Mouse (Mus musculus) activated CD4-positive, CD25-positive, alpha-beta regulatory T cell (primary cell): ENCODE data around the gene Mmp25. TPM values are rescaled to one million over a fixed set of nuclear protein-coding genes. Genes with fewer than 3 reads are reported as not detected.

Experiments
- polyA plus RNA-seq, 2 experiments: library from polyadenylated mRNA; unstranded; fragments of 100-300 nt; shearing (Covaris generic); gene quantifications; one replicate each; pipeline ENCODE4 v1.2.1; 2017

Gene Mmp25
- under 1 TPM; 0.12 to 0.99 TPM for polyA plus RNA-seq

DNA sequence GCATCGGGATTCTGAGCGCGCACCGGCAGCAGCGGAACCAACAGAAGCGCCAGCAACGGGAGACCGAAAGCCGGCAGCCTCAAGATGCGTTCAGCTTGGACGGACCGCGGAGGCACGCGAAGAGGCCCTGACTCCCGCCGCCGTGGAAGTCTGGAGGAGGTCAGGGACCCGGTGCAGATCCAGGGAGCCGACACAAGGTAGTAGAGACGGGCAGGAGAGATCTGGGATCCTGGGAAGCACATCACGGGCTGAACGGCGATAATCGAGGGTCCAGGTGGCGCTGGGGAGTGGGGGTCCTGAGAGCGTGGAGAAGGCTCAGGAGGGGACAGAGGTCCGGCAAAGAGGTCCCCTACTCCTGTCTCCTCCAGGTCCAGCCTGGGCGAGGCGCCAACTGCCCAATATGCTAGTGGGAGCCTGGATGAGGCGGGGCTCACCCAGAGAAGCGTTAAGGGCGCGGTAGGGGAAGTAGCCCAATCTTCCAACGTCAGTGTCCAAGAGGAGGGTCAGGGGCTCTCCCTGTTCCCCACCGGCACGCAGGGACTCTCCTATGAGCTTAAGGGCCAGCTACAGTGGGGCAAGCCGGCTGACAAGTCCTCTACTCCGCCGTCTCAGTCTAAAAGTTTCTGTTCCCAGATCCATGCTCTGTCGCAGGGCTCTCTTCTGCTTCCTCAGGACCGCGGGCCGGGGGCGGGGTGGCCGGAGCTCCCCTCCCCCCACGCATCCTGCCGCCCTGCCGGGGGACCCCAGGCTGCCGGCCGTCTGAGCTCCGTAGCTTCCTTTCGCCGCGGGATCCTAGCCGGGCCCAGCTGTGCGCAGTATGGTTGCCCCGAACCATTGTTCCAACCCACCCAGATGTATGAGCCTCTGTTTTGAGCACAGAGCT lies at the start of gene Mmp25:
Gene Mmp25 (minus strand): TSS at position 665 of the 883 bp plus-strand sequence.

DNA sequence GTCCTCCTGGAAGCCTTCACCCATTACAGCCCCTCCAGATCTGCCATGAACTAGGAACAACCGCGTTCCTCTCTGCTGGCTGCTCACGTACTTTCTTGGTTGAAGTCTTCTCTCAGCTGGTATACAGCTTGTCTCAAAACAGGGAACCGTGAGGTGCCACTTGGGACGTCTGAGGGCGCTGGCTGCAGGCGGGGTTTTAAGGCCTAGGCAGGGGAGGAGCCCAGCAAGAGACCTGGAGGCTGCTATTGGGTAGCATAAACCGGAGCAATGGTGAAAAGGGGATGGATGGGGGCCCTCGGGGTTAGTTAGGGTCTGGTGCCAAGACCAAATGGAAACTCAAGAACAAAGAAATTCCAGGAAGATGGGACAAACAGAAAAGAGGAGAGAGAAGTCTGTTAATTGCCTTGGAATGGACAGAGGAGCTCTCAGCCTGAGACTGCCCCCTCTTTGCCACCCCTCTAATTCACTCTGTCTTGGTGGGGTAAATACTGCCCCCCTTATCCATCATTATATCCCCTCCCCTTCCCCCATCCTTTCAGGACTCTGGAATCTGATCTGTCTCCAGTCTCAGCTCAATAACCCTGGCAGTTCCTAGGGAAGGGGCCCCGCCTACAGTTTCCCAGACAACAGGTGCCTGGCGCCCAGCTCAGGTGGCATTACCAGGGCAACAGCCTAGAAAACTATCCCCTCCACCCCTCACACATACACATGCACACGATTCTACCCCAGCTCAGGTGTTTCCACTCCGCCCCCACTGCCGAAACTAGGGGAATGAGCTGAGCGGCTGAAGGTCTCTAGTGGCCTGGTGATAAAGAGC lies 39.0 kb upstream of the Mmp25 start, which contains the start of gene Cldn9:
Gene Cldn9 (minus strand): TSS at position 171 of the 817 bp plus-strand sequence.

DNA sequence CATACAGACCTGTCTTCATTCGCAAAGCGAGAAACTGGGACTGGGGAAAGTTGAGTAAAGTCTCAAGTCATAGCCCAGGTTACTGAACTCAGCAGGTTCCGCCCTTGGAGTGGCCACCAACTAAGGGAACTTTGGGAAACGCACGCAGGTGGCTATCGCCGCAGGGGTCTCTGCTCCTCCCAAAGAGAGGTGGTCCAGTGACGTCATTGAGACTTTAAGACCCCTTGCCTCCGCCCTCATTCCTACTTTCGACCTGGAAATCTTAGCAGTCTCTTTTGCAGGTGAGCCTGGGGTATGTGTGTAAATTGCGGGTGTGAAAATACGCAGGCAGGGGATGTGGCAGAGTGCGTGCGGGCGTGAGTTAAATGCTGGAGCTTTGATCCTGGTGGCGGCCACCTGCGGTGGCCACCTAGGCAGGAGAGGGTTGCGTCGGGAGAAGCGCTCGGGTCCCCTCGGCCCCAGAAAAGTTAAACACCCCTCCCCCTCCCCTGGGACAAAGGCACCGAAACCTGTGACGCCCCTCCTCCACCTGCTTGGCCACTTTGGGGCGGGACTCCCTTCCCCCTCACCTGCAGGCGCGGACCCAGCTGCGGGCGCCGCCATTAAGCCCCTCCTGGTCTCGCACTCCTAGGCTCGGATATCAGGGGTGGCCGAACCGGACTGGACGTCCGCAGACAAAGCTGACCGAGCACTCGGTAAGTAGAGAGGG lies 34.2 kb upstream of the Mmp25 start, which contains the start of gene Cldn6:
Gene Cldn6 (plus strand): TSS at position 123 of the 709 bp plus-strand sequence.

DNA sequence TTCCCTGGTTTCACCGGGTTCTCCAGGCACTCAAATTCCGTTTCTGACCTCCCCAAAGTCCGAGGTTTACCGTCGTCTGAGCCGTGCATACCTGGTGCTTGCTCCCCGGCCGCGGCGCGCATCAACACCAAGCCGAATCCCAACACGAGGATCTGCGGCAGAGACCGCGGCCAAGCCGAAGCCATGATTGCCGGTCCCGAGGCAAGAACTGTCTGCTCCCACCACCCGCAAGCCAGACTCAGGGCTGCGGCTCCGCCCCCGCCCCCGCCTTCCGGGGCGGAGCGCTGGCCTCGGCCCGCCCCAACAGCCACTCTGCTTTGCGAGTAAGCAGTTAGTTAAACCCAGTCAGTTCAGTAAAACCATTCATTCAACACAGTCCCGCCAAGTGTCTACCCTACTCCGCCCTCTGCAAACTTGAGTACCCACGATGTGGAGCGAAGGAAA lies 32.2 kb upstream of the Mmp25 start, which contains the start of gene Tnfrsf12a:
Gene Tnfrsf12a (minus strand): TSS at position 233 of the 444 bp plus-strand sequence.

DNA sequence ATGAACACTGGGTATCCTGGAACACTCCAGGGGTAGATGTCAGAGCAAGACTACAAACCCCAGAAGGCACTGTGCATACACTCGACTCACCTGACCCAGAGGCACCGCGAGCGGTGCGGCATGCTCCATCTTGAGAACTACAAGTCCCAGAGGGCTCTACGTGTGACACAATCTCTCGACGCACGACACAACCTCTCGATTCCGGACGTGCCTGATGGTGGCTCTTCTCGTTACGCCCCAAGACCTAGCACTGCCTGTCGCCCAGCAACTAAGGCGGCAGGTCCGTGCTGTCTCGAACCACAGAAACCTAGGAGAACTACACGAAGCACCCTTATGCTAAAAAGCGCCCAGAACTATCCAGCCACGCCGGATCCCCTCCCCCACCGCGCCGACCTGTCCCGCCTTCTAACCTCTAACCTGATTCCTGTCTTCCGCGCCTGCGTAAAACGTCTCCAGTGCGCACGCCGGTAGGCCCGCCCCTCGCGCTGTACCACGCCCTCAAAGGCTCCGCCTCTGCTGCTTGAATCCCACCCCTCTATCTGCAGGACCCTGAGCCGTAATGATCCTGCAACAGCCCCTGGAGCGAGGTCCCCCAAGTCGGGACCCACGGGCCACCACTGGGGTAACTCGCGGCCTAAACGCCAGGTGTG lies 28.5 kb upstream of the Mmp25 start, which contains the start of the genes Hcfc1r1 and Thoc6:
Gene Hcfc1r1 (plus strand): TSS at position 173 of the 650 bp plus-strand sequence.
Gene Thoc6 (minus strand): TSS at position 459 of the 650 bp plus-strand sequence.

DNA sequence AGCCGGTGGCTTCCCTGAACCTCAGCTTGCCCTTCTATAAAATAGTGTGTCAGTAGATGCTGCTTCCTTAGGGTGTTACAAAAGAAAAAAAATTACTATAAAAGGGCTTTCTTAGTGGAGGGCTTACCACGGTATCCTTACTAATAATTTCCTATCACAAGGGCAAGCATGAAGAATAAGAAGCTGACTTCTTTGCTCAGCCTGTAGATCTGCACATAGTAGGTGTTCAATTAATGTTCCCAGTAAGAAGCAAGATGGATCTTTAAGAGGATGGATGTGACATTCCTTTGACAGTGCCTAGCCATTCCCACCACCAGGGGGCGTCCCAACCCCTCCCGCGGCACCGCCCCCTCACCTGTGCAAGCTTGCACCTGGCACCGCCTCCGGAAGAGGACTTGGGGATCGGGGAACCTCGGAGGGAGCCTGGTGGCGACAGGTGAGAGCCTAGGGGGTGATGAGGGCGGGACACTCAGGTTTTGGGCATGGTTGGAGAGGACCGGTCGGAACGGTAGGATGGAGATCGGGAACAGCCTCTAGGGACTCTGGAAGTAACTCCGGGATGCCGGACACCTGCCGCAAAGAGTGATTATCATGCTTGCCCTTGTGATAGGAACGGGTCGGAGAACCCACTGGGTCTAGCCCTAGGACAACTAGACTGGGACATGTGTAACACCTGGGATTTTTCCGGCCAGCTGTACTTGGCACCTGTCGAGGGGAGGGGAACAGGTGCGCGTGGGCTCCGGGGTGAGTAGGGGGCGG lies 15.2 kb upstream of the Mmp25 start, which contains the start of gene Bicdl2:
Gene Bicdl2 (plus strand): TSS at position 390 of the 759 bp plus-strand sequence.

DNA sequence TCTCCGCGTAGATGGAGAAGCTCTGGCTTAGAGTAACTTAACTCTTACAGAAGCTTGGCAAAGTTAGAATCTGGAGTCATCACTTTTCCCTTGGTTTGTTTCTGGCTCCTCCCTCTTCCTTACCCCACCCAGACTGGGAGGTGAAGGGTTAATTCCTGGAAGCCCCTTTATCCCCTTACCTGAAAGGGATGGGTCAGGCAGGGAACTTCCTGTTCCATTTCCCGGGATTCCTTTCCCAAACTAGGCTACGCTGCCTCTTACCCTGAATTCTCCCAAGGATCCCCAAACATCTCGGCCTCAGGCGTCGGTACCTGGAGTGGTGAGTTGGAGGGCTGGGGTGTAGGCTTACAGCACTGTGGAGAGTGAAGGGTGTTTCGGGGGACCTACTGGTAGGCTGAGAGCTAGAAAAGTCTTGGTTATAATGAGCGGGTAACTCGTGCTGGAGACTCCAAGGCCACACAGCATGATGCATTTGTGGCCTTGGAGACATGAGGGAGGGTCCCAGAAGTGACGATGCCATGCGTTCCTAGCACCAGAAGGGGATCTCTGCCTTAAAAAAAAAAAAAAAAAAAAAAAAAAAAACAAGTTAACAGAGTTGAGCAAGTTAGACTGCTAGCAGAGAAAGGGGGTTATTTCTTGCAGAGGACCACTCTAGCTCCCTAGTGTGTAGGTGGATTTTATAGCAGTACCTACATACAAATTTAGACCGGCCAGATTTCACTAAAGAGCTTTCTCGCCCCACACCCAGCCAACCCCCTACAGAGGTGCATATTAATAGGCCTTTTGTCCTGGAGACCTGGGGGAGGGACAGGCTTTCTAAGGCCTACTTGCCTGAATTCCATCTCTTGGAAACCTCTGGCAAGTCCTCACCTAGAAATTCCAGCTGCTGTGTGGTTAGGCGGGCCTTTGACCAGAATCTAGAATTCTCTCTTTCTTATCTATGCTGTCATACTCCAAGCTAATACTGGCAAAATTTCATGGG lies 44.1 kb downstream of the Mmp25 start, which contains the start of gene Zscan10:
Gene Zscan10 (plus strand): TSS at position 216 of the 982 bp plus-strand sequence.

DNA sequence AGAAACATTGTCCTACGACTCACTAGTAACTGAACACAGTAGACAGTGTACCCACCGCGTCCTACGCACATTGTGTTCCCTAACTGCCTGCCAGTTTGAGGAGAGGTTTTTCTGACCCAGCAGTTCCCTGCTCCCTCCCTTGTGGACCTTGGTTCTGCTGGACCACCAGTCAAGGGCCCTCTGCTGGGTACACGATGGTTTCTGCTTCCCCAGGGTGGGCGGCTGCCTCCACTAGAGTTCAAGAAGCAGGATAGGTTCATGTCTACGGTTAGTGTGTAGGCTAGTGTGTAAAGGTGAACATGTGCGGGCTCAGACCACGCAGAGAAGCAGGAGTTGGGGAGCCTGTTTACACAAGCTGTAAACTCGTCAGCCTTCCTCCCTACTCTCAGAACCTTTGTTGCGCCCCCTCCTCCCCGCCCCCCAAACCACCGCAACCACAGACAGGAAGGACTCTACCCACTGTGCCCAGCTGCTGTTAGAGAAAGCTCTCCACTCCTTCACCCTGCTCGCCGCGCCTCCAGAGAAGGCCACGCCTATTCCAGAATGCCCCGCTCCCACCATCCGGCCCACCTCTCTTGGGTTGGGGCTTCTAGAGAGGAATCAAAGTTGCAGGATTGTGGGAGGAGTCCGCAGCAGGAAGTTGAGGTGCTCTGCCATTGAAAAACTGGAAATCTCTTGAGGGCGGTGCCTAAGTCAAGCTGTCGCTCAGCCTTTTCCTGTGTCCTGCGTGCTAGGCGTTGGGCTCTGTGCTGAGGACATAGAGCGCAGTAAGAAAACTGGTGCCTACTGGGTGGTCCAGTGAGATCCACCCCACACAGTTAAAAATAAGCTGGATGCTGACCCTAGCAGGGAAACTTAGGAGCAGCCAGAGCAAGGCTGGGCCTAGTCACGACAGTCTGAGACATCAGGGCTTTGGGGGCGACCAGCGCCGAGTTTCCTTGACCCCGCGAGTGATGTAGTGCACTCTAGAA lies 46.2 kb downstream of the Mmp25 start, which contains the start of gene Zfp13:
Gene Zfp13 (minus strand): TSS at position 906 of the 971 bp plus-strand sequence.

Other genes starting within 250 kb of the Mmp25 start
- under 1 TPM in 1 of 2 experiments, not detected in 1; 0.02 TPM for gene Vmn2r117, start 165.6 kb downstream of the Mmp25 start, polyA plus RNA-seq
- 10 to 100 TPM; 12.5 to 13.4 TPM for gene Zfp213, start 81.0 kb downstream of the Mmp25 start, polyA plus RNA-seq
- not detected for gene Zfp13, start 45.8 kb downstream of the Mmp25 start, polyA plus RNA-seq
- gene Zscan10, start 44.4 kb downstream of the Mmp25 start, polyA plus RNA-seq: 1 to 10 TPM in 1 of 2 experiments, under 1 TPM in 1; 0.19 to 1.2 TPM
- gene Bicdl2, start 15.2 kb upstream of the Mmp25 start, polyA plus RNA-seq: under 1 TPM; 0.11 to 0.43 TPM
- gene Hcfc1r1, start 28.3 kb upstream of the Mmp25 start, polyA plus RNA-seq: 10 to 100 TPM; 49.0 to 52.4 TPM
- 10 to 100 TPM; 30.0 to 38.4 TPM for gene Thoc6, start 28.6 kb upstream of the Mmp25 start, polyA plus RNA-seq
- gene Tnfrsf12a, start 32.2 kb upstream of the Mmp25 start, polyA plus RNA-seq: 1 to 10 TPM; 5.5 to 6.7 TPM
- under 1 TPM in 1 of 2 experiments, not detected in 1; 0.11 TPM for gene Cldn6, start 34.0 kb upstream of the Mmp25 start, polyA plus RNA-seq
- gene Cldn9, start 38.7 kb upstream of the Mmp25 start, polyA plus RNA-seq: under 1 TPM in 1 of 2 experiments, not detected in 1; 0.12 TPM
- under 1 TPM; 0.10 to 0.39 TPM for gene 1520401A03Rik, start 77.5 kb upstream of the Mmp25 start, polyA plus RNA-seq
- gene Pkmyt1, start 81.1 kb upstream of the Mmp25 start, polyA plus RNA-seq: 10 to 100 TPM; 31.6 to 39.0 TPM
- gene Paqr4, start 95.6 kb upstream of the Mmp25 start, polyA plus RNA-seq: 10 to 100 TPM; 10.0 to 20.7 TPM
- 10 to 100 TPM in 1 of 2 experiments, 1 to 10 TPM in 1; 4.0 to 11.8 TPM for gene Kremen2, start 100.6 kb upstream of the Mmp25 start, polyA plus RNA-seq
- gene Flywch1, start 126.3 kb upstream of the Mmp25 start, polyA plus RNA-seq: 10 to 100 TPM; 23.5 to 40.0 TPM
- gene Flywch2, start 140.8 kb upstream of the Mmp25 start, polyA plus RNA-seq: 1 to 10 TPM; 6.3 to 7.6 TPM
- gene Srrm2, start 145.3 kb upstream of the Mmp25 start, polyA plus RNA-seq: 100 to 1,000 TPM; 921 to 934 TPM
- 100 to 1,000 TPM; 701 to 738 TPM for gene Elob, start 183.9 kb upstream of the Mmp25 start, polyA plus RNA-seq
- under 1 TPM; 0.17 to 0.39 TPM for gene Prss33, start 190.8 kb upstream of the Mmp25 start, polyA plus RNA-seq
- under 1 TPM in 1 of 2 experiments, not detected in 1; 0.77 TPM for gene Prss32, start 198.6 kb upstream of the Mmp25 start, polyA plus RNA-seq
- gene Prss41, start 198.9 kb upstream of the Mmp25 start, polyA plus RNA-seq: 1 to 10 TPM; 1.9 to 3.0 TPM
- gene Prss21, start 222.8 kb upstream of the Mmp25 start, polyA plus RNA-seq: not detected
- not detected for gene Dcpp1, start 235.6 kb upstream of the Mmp25 start, polyA plus RNA-seq
- not detected for gene Dcpp2, start 235.6 kb upstream of the Mmp25 start, polyA plus RNA-seq